Mouse (Mus musculus) kidney, embryonic 14.5 days (tissue): ENCODE data around the gene Btla. TPM values are rescaled to one million over a fixed set of nuclear protein-coding genes. Genes with fewer than 3 reads are reported as not detected.

ENCODE experiments used
- ATAC-seq: fragments of 200-750 bp; cut with Nextera tagmentation; 2 replicates; pipeline ENCODE4 v1.8.0; 2017; ENCODE audit warnings: moderate number of reproducible peaks, mild to moderate bottlenecking, moderate TSS enrichment, moderate library complexity; ENCODE audit not compliant: low FRiP score, low TSS enrichment
- H3K27ac ChIP-seq: fragments of 300-500 bp; sonication (generic); 2 replicates; pipeline ENCODE4 v1.5.1; 2014; ENCODE audit warnings: low read depth, mild to moderate bottlenecking, low read length, moderate library complexity, mixed read lengths
- H3K27me3 ChIP-seq: fragments of 300-500 bp; sonication (generic); 2 replicates; pipeline ENCODE4 v1.6.1; 2014; ENCODE audit warnings: mild to moderate bottlenecking, low read length; ENCODE audit not compliant: control insufficient read depth, insufficient read depth
- H3K36me3 ChIP-seq: fragments of 300-500 bp; sonication (generic); 2 replicates; pipeline ENCODE4 v1.6.1; 2014; ENCODE audit warnings: low read length, mixed read lengths; ENCODE audit not compliant: control insufficient read depth, insufficient read depth
- H3K4me1 ChIP-seq: fragments of 300-500 bp; sonication (generic); 2 replicates; pipeline ENCODE4 v1.6.1; 2014; ENCODE audit warnings: low read length, mixed read lengths; ENCODE audit not compliant: control insufficient read depth, insufficient read depth
- H3K4me2 ChIP-seq: fragments of 300-500 bp; sonication (generic); replicated peaks from 2 replicates; pipeline ENCODE4 v1.6.1; 2014; ENCODE audit warnings: low read depth, mild to moderate bottlenecking, low read length
- H3K4me3 ChIP-seq: fragments of 300-500 bp; sonication (generic); 2 replicates; pipeline ENCODE4 v1.5.1; 2014; ENCODE audit warnings: mild to moderate bottlenecking, low read length
- H3K9ac ChIP-seq: fragments of 300-500 bp; sonication (generic); 2 replicates; pipeline ENCODE4 v1.6.1; 2014; ENCODE audit warnings: low read depth, mild to moderate bottlenecking, low read length, moderate library complexity
- H3K9me3 ChIP-seq: fragments of 300-500 bp; sonication (generic); 2 replicates; pipeline ENCODE4 v1.6.1; 2016; ENCODE audit warnings: low read length; ENCODE audit not compliant: control insufficient read depth
- WGBS: fragments of 180-500 bp; shearing (Covaris S2); extraction: QIAGEN DNeasy Blood & Tissue Kit; methylation state at CpG from one replicate; pipeline ENCODE4 v1.1.7; 2014; 5-methylcytosine and 5-hydroxymethylcytosine counted together
- polyA plus RNA-seq: library from polyadenylated mRNA; unstranded; fragments of >200 nt; fragmentation: Nextera tagmentation; extraction: Ambion mirVana; gene quantifications from 2 replicates; pipeline ENCODE4 v1.2.1, GENCODE M21; 2014

The Btla gene
- polyA plus RNA-seq, 1 experiment from 2014 or later = not detected

DNA sequence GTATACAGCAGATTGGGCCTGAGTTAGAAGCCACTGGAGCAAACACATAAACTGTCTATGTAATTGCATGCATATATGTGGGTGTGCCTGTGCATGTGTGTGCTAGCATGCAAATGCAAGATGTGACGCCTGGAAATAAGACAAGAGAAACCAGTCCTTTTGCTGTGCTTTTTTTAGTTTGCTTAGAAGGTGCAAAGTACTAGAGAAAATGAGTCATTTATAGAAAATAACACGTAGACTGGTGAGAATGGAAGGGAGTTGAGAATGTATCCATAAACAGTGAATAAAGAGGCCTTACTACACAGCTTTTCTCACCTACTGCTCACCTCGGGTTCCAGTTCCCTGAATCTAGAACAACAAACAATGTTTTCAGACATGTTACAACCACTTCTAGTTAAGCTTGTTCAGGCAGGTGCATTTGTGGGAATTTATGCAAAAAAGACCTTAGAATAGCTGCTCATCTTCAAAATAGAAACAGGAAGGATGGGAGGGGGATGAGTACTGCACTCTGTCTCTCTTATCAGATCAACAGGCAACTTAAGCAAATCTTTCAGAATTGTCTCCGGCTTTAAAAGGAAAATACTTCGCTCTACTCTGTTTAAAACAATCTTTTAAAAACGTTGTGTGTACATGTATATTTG lies 27.8 kb downstream of the Btla start:
- no peaks in the 10 kb centered on the region for H3K36me3 ChIP-seq
- no peaks in the 10 kb centered on the region for H3K4me1 ChIP-seq
- H3K27ac ChIP-seq = no peak overlapping the region
- no peaks in the 10 kb centered on the region for H3K9me3 ChIP-seq
- no peak overlapping the region for H3K4me3 ChIP-seq
- no peak overlapping the region for H3K4me2 ChIP-seq
- no peak overlapping the region for H3K9ac ChIP-seq
- H3K27me3 ChIP-seq = no peaks in the 10 kb centered on the region
- ATAC-seq = no peak
- 84% methylated on average over 6 of the region's 6 CpGs for WGBS

DNA sequence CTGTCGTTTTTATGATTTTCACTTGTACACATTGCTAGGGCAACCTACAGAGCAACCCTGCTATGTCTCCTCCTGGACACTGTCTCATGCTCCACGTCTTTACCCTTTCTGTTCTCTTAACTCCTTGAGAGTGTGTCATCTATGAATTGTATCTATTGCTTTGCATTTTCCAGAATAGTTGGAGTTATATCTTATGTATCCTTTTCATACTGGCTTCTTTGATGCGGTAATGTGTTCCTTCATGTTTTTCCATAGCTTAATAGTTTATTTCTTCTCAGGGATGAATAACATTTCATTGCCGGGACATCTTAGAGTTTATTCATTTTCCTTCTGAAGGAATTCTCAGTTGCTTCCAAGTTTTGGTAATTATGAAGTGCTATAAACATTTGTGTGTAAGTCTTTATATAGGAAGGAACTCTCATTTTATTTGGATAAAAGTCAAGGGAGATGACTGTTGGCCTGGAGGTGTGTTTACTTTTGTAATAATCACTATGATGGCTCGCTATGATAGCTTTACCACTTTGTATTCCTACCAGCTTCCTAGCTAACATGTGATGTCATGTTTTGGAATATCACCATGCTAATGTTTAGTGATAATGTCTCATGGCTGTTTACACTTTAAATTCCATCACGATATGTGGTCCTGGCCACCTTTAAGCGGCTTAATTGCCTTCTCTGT lies 31.2 kb downstream of the Btla start:
- no peaks in the 10 kb centered on the region for H3K27me3 ChIP-seq
- ATAC-seq = no peak
- H3K4me2 ChIP-seq = no peak overlapping the region
- H3K4me3 ChIP-seq = no peak overlapping the region
- no peaks in the 10 kb centered on the region for H3K4me1 ChIP-seq
- no peak overlapping the region for H3K27ac ChIP-seq
- no peak overlapping the region for H3K9ac ChIP-seq
- no peaks in the 10 kb centered on the region for H3K36me3 ChIP-seq
- WGBS = 94% methylated on average over 7 of the region's 7 CpGs
- H3K9me3 ChIP-seq = no peaks in the 10 kb centered on the region

DNA sequence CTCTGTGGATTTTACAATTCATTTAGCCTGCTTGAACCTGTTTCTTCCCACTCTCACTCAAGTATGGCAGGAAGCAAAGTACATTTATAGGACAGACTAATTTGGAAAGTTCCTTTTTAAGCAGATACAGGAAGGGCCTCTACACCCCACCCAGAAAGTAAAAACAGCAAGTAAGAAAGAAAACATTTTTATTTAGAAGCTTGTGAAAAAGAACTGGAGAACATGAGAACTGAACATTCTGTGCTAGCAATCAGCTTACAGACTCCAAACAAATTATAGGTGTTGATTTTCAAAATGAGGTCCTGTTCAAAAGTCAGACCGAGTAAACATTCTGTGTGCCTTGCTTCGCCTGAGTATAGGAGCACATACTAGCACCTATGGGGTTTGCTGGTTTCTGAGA lies 32.8 kb downstream of the Btla start:
- H3K4me2 ChIP-seq = no peak overlapping the region
- 75% methylated on average over 2 of the region's 2 CpGs for WGBS
- H3K9ac ChIP-seq = no peak overlapping the region
- no peaks in the 10 kb centered on the region for H3K9me3 ChIP-seq
- ATAC-seq = no peak
- no peaks in the 10 kb centered on the region for H3K36me3 ChIP-seq
- no peaks in the 10 kb centered on the region for H3K4me1 ChIP-seq
- no peak overlapping the region for H3K27ac ChIP-seq
- H3K4me3 ChIP-seq = no peak overlapping the region
- no peaks in the 10 kb centered on the region for H3K27me3 ChIP-seq

DNA sequence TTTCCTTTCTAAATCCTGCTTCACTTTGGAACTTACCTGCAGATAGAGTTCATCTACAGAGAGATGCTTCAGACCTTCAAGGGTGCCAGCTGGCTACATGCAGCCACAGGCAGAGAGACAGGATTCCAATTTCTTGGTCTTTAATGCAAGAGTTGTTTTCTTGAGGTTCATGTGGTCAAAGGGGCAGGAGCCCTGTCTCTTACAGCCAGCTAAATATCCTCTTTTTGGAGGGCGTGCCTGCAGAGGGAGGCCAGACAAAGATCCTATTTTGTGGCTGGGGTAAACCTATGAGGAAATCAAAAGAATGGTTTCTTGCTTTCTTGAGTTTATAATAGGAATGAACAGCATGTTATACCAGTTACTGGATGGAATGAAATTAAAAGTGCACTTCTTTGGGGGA lies 33.5 kb downstream of the Btla start:
- Histone ChIP-seq H3K4me3 (no peak overlapping the region), H3K36me3 (no peaks in the 10 kb centered on the region), H3K27ac (no peak overlapping the region), H3K27me3 (no peaks in the 10 kb centered on the region), H3K9me3 (no peaks in the 10 kb centered on the region), H3K4me1 (no peaks in the 10 kb centered on the region), H3K4me2 (no peak overlapping the region), H3K9ac (no peak overlapping the region)
- 95% methylated on average over 1 of the region's 1 CpGs for WGBS
- ATAC-seq = no peak

DNA sequence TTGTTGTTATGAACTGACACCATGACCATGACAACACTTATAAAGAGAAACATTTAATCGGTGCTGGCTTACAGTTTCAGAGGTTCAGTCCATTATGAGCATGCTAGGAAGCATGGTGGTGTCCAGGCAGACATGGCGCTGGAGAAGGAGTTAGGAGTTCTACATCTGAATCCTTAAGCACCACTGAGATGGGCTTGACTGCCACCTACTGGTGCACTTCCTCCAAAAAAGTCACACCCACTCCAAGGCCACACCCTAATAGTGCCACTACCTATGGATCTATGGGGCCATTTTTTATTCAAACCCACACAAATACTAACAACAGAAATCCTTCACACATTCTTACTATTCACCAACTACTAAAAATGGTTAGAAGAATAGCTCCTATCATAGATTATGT lies 35.5 kb downstream of the Btla start:
- Histone ChIP-seq H3K9me3 (no peaks in the 10 kb centered on the region), H3K4me1 (no peaks in the 10 kb centered on the region), H3K36me3 (no peaks in the 10 kb centered on the region), H3K27ac (no peak overlapping the region), H3K4me3 (no peak overlapping the region), H3K9ac (no peak overlapping the region), H3K4me2 (no peak overlapping the region), H3K27me3 (no peaks in the 10 kb centered on the region)
- WGBS = 96% methylated on average over 2 of the region's 2 CpGs
- ATAC-seq = no peak

DNA sequence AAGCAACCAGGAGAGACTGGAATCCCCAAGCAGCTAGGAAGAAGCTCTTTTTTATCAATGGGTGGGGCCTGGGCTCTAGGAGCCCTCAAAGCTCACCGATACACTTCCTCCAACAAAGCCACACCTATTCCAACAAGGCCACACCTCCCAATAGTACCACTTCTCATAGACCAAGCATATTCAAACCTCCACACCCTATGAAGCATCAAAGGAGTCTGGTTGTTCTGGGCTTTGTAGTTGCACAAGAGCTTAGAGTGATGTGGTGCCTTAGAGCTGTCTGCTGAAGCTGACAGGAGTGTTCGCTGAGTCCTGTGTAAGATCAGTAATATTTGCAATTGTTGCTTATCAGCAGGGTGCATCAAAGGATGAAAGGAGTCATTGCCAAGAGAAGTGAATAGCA lies 37.2 kb downstream of the Btla start:
- no peak overlapping the region for H3K4me2 ChIP-seq
- no peaks in the 10 kb centered on the region for H3K4me1 ChIP-seq
- H3K9ac ChIP-seq = no peak overlapping the region
- H3K9me3 ChIP-seq = no peaks in the 10 kb centered on the region
- H3K27me3 ChIP-seq = no peaks in the 10 kb centered on the region
- 93% methylated on average over 2 of the region's 2 CpGs for WGBS
- no peaks in the 10 kb centered on the region for H3K36me3 ChIP-seq
- no peak overlapping the region for H3K4me3 ChIP-seq
- H3K27ac ChIP-seq = no peak overlapping the region
- no peak for ATAC-seq

DNA sequence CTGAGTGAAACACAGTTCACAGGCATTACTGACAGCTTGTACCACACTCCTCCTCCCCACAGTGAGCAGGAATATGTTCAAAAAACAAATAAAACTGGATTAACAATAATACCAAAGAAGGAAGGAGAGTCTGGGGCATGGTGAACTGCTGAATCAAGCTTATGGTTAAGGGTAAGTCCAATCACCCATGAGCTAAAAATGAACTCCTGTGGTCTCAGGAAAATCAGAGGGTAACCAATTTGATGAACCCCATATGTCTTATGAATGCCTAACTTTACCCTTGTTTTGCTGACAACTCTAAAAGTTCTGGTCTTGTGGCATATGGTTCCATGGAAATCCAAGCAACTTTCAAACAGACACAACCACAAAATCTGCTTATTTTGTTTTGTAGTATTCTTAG lies 37.9 kb downstream of the Btla start:
- Histone ChIP-seq H3K27ac (no peak overlapping the region), H3K27me3 (no peaks in the 10 kb centered on the region), H3K36me3 (no peaks in the 10 kb centered on the region), H3K9me3 (no peaks in the 10 kb centered on the region), H3K9ac (no peak overlapping the region), H3K4me2 (no peak overlapping the region), H3K4me1 (no peaks in the 10 kb centered on the region), H3K4me3 (no peak overlapping the region)
- ATAC-seq = no peak

DNA sequence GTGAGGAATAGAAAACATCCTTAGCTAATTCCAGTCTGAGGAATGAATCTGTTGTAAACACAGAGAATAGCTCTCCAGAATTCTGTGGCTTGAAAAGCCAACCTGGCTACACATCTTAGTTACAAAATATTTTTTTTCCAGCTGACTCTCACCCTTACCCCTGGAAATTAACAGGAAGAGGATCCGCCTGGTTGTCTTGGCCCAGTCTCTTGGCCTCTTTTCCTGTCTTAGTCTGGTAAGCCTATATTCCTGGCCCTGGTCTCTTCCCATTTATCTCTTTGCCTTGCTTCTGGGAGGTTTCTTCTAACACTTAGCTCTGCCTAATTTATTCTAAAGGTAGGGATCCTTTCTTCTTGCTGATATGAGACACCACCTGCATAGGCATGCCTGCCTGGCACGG lies 45.8 kb downstream of the Btla start:
- WGBS = 71% methylated on average over 2 of the region's 2 CpGs
- no peak overlapping the region for H3K4me3 ChIP-seq
- H3K36me3 ChIP-seq = no peaks in the 10 kb centered on the region
- no peaks in the 10 kb centered on the region for H3K9me3 ChIP-seq
- no peak overlapping the region for H3K9ac ChIP-seq
- H3K27ac ChIP-seq = no peak overlapping the region
- no peak overlapping the region for H3K4me2 ChIP-seq
- no peaks in the 10 kb centered on the region for H3K4me1 ChIP-seq
- no peak for ATAC-seq
- H3K27me3 ChIP-seq = no peaks in the 10 kb centered on the region

DNA sequence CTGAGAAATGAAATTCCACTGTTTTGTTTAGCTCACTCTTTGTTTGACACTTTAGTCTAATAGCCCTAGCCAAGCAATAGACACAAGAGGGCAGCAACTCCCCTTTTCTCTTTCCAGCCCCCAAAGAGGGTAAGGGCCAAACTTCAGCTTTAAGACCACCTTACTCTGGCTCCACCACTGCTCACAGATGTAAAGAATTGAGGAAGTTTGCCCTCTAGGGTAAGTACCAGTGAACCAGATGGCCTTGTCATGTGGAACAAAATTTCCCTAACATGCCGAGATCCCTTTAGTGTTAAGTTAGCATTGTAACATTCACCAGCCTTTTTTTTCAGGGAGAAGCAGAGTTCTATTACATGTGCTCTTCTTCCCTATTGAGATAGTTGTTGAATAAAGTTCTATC lies 59.0 kb downstream of the Btla start:
- H3K4me3 ChIP-seq = no peak overlapping the region
- ATAC-seq = no peak
- H3K9ac ChIP-seq = no peak overlapping the region
- H3K4me1 ChIP-seq = no peaks in the 10 kb centered on the region
- H3K9me3 ChIP-seq = no peaks in the 10 kb centered on the region
- WGBS = 73% methylated on average over 1 of the region's 1 CpGs
- H3K27me3 ChIP-seq = no peaks in the 10 kb centered on the region
- no peaks in the 10 kb centered on the region for H3K36me3 ChIP-seq
- H3K4me2 ChIP-seq = no peak overlapping the region
- no peak overlapping the region for H3K27ac ChIP-seq
